16 mouse cellular contexts compared by ENCODE assay signal in genomic region chr6:22014291-22014911, GRCm38 (mm10). TPM values are rescaled to one million over a fixed set of nuclear protein-coding genes. Genes with fewer than 3 reads are reported as not detected.
DNase-seq lines count a peak whose midpoint lies in the region; ATAC-seq and TF ChIP-seq lines count a peak whose summit lies in the region.
"Had no signal": no experiment of that assay in that cellular context is flagged by ENCODE, and none has a peak within 500 bp of the region (broad histone marks: within the 10 kb centered on the region; RNA-seq: fewer than 3 reads in every experiment).

No protein-coding gene starts in this region.

- no peaks in the 10 kb centered on the region for H3K27me3 ChIP-seq in hindbrain, embryonic 12.5 days
- no peaks in the 10 kb centered on the region for H3K27me3 ChIP-seq in hindbrain, embryonic 16.5 days (replicated peaks; ENCODE audit: control insufficient read depth, insufficient read depth, low read length)
- H3K27me3 ChIP-seq in liver, embryonic 12.5 days (replicated peaks) = no peaks in the 10 kb centered on the region
- no peaks in the 10 kb centered on the region for H3K27me3 ChIP-seq in liver, postnatal 0 days (ENCODE audit: insufficient read depth, low read length)
- no peaks in the 10 kb centered on the region for H3K27me3 ChIP-seq in embryonic facial prominence, embryonic 10.5 days (replicated peaks; ENCODE audit: low read depth, poor library complexity, severe bottlenecking)
- no peaks in the 10 kb centered on the region for H3K27me3 ChIP-seq in limb, embryonic 11.5 days (ENCODE audit: control insufficient read depth, insufficient read depth, low read length)
- H3K27me3 ChIP-seq: embryonic facial prominence, embryonic 15.5 days; liver, embryonic 15.5 days had no signal

- H3K9me3 ChIP-seq in hindbrain, embryonic 12.5 days (replicated peaks) = no peaks in the 10 kb centered on the region
- H3K9me3 ChIP-seq in hindbrain, embryonic 16.5 days (ENCODE audit: control insufficient read depth, low read length) = no peaks in the 10 kb centered on the region
- no peaks in the 10 kb centered on the region for H3K9me3 ChIP-seq in liver, embryonic 12.5 days (replicated peaks)
- H3K9me3 ChIP-seq in liver, postnatal 0 days (ENCODE audit: low read length) = no peaks in the 10 kb centered on the region
- no peaks in the 10 kb centered on the region for H3K9me3 ChIP-seq in embryonic facial prominence, embryonic 10.5 days
- no peaks in the 10 kb centered on the region for H3K9me3 ChIP-seq in limb, embryonic 11.5 days (ENCODE audit: control insufficient read depth, low read length)
- H3K9me3 ChIP-seq: embryonic facial prominence, embryonic 15.5 days; liver, embryonic 15.5 days had no signal

- H3K4me3 ChIP-seq in hindbrain, embryonic 12.5 days = no peak overlapping the region
- H3K4me3 ChIP-seq in hindbrain, embryonic 16.5 days (ENCODE audit: low read length) = no peak overlapping the region
- no peak overlapping the region for H3K4me3 ChIP-seq in liver, embryonic 12.5 days
- no peak overlapping the region for H3K4me3 ChIP-seq in liver, postnatal 0 days (ENCODE audit: low read depth, low read length)
- H3K4me3 ChIP-seq in embryonic facial prominence, embryonic 10.5 days = no peak overlapping the region
- no peak overlapping the region for H3K4me3 ChIP-seq in limb, embryonic 11.5 days (ENCODE audit: low read depth, low read length)
- H3K4me3 ChIP-seq: embryonic facial prominence, embryonic 15.5 days; liver, embryonic 15.5 days had no signal

- no peaks in the 10 kb centered on the region for H3K36me3 ChIP-seq in hindbrain, embryonic 12.5 days
- no peaks in the 10 kb centered on the region for H3K36me3 ChIP-seq in hindbrain, embryonic 16.5 days (ENCODE audit: control insufficient read depth, insufficient read depth, low read length)
- H3K36me3 ChIP-seq in liver, embryonic 12.5 days = no peaks in the 10 kb centered on the region
- H3K36me3 ChIP-seq in liver, postnatal 0 days (replicated peaks; ENCODE audit: insufficient read depth, low read length) = no peaks in the 10 kb centered on the region
- peaks cover 26% of the 10 kb centered on the region for H3K36me3 ChIP-seq in embryonic facial prominence, embryonic 10.5 days (replicated peaks)
- H3K36me3 ChIP-seq in limb, embryonic 11.5 days (ENCODE audit: control insufficient read depth, insufficient read depth, low read length) = peaks cover 3% of the 10 kb centered on the region; the same call in 1 of the 2 replicates
- H3K36me3 ChIP-seq: embryonic facial prominence, embryonic 15.5 days; liver, embryonic 15.5 days had no signal

- H3K9ac ChIP-seq in hindbrain, embryonic 12.5 days = no peak overlapping the region
- no peak overlapping the region for H3K9ac ChIP-seq in hindbrain, embryonic 16.5 days (ENCODE audit: low read depth, low read length)
- no peak overlapping the region for H3K9ac ChIP-seq in liver, embryonic 12.5 days
- no peak overlapping the region for H3K9ac ChIP-seq in liver, postnatal 0 days (replicated peaks)
- H3K9ac ChIP-seq in limb, embryonic 11.5 days (ENCODE audit: low read length) = no peak overlapping the region
- H3K9ac ChIP-seq: embryonic facial prominence, embryonic 15.5 days; forebrain, postnatal 0 days; liver, embryonic 15.5 days had no signal

- H3K4me2 ChIP-seq in hindbrain, embryonic 12.5 days (replicated peaks) = no peak overlapping the region
- no peak overlapping the region for H3K4me2 ChIP-seq in hindbrain, embryonic 16.5 days (ENCODE audit: low read length)
- no peak overlapping the region for H3K4me2 ChIP-seq in liver, embryonic 12.5 days
- no peak overlapping the region for H3K4me2 ChIP-seq in liver, postnatal 0 days (ENCODE audit: low read depth, low read length)
- no peak overlapping the region for H3K4me2 ChIP-seq in limb, embryonic 11.5 days (ENCODE audit: low read depth, severe bottlenecking)
- H3K4me2 ChIP-seq: embryonic facial prominence, embryonic 15.5 days; liver, embryonic 15.5 days had no signal

- no peak for TF ChIP-seq CTCF in liver, postnatal 0 days (IDR thresholded peaks at IDR 0.05; ENCODE audit: low read depth)

- H3K4me1 ChIP-seq in hindbrain, embryonic 12.5 days = no peaks in the 10 kb centered on the region
- no peaks in the 10 kb centered on the region for H3K4me1 ChIP-seq in hindbrain, embryonic 16.5 days (ENCODE audit: control insufficient read depth, insufficient read depth, low read depth, low read length)
- H3K4me1 ChIP-seq in liver, embryonic 12.5 days = peaks cover 6% of the 10 kb centered on the region; the same call in 1 of the 2 replicates
- H3K4me1 ChIP-seq in liver, postnatal 0 days (ENCODE audit: insufficient read depth) = peaks cover 13% of the 10 kb centered on the region
- H3K4me1 ChIP-seq in embryonic facial prominence, embryonic 10.5 days = peaks cover 35% of the 10 kb centered on the region
- H3K4me1 ChIP-seq in limb, embryonic 11.5 days (ENCODE audit: control insufficient read depth, insufficient read depth, low read length) = peaks cover 9% of the 10 kb centered on the region; the same call in 1 of the 2 replicates
- H3K4me1 ChIP-seq: liver, embryonic 15.5 days had no signal

- no peak for DNase-seq in liver, postnatal 0 days
- no peak for DNase-seq in embryonic facial prominence, embryonic 10.5 days (ENCODE audit: low spot score)
- DNase-seq in limb, embryonic 11.5 days (ENCODE audit: low spot score) = no peak
- DNase-seq in adrenal gland, postnatal 4 days (ENCODE audit: low spot score in 2 of 2) = no peak
- no peak for DNase-seq in urinary bladder, postnatal 14 days (ENCODE audit: low spot score)
- DNase-seq: adrenal gland, postnatal 25 days; cerebellum, postnatal 36 days; forebrain, postnatal 0 days; gastrocnemius, postnatal 10 days; kidney, adult 18-20 months; thymus, postnatal 14 days had no signal

- peak; percentile 26; the same call in 1 of the 2 replicates for ATAC-seq in hindbrain, embryonic 12.5 days (ENCODE audit: low FRiP score)
- ATAC-seq in hindbrain, embryonic 16.5 days = no peak
- ATAC-seq in liver, embryonic 12.5 days = peak; percentile 30; the same call in 1 of the 2 replicates
- no peak for ATAC-seq in liver, postnatal 0 days
- ATAC-seq in limb, embryonic 11.5 days (ENCODE audit: insufficient number of reproducible peaks, low FRiP score, low TSS enrichment, low read depth) = peak; percentile 36; the same call in 1 of the 2 replicates
- ATAC-seq: forebrain, postnatal 0 days had no signal

- no peak for TF ChIP-seq EP300 in liver, postnatal 0 days (IDR thresholded peaks at IDR 0.05; ENCODE audit: low read depth)

- no peak overlapping the region for H3K27ac ChIP-seq in hindbrain, embryonic 12.5 days
- H3K27ac ChIP-seq in hindbrain, embryonic 16.5 days (ENCODE audit: low read depth, low read length) = no peak overlapping the region
- H3K27ac ChIP-seq in liver, embryonic 12.5 days = no peak overlapping the region
- no peak overlapping the region for H3K27ac ChIP-seq in liver, postnatal 0 days (ENCODE audit: low read depth)
- H3K27ac ChIP-seq in embryonic facial prominence, embryonic 10.5 days (replicated peaks) = peak overlapping the region; percentile 51
- H3K27ac ChIP-seq in limb, embryonic 11.5 days (replicated peaks; ENCODE audit: low read depth, low read length) = no peak overlapping the region
- H3K27ac ChIP-seq: embryonic facial prominence, embryonic 15.5 days; liver, embryonic 15.5 days had no signal

- 95% methylated on average over 6 of the region's 6 CpGs for WGBS in hindbrain, embryonic 12.5 days
- 99% methylated on average over 6 of the region's 6 CpGs for WGBS in hindbrain, embryonic 16.5 days
- 68% methylated on average over 6 of the region's 6 CpGs for WGBS in liver, embryonic 12.5 days (ENCODE audit: insufficient replicate concordance)
- 82% methylated on average over 6 of the region's 6 CpGs for WGBS in liver, postnatal 0 days (ENCODE audit: insufficient replicate concordance)
- WGBS in embryonic facial prominence, embryonic 10.5 days = 91% methylated on average over 6 of the region's 6 CpGs
- WGBS in limb, embryonic 11.5 days = 95% methylated on average over 6 of the region's 6 CpGs

RNA-seq across cellular contexts. Expression of gene Cped1, which starts 28.7 kb away (rescaled TPM):
- 19.1 and 21.1 TPM in 2 replicates for polyA plus RNA-seq in hindbrain, embryonic 12.5 days (2016; fragmentation: Nextera tagmentation; extraction: Ambion mirVana)
- polyA plus RNA-seq in hindbrain, embryonic 16.5 days (2015; fragmentation: Nextera tagmentation; extraction: Ambion mirVana) = 3.1 and 5.2 TPM in 2 replicates
- 3.6 and 4.1 TPM in 2 replicates for polyA plus RNA-seq in liver, embryonic 12.5 days (2016; fragmentation: Nextera tagmentation; extraction: Ambion mirVana)
- polyA plus RNA-seq in liver, postnatal 0 days (2015; fragmentation: Nextera tagmentation; extraction: Ambion mirVana) = 8.2 and 8.9 TPM in 2 replicates
- 34.4 and 39.3 TPM in 2 replicates for polyA plus RNA-seq in embryonic facial prominence, embryonic 10.5 days (2016; fragmentation: Nextera tagmentation; extraction: Ambion mirVana)
- polyA plus RNA-seq in limb, embryonic 11.5 days (2014; fragmentation: Nextera tagmentation; extraction: Ambion mirVana) = 74.8 and 75.0 TPM in 2 replicates
- total RNA-seq in adrenal gland, postnatal 4 days (2021) = 10 to 100 TPM; 25.1 to 29.0 TPM

Comparison
In these comparisons a context has a peak if more than half of its experiments do, and no peak if none do; other contexts are left out.
1. ATAC-seq: peak in hindbrain, embryonic 12.5 days (single experiment), liver, embryonic 12.5 days (single experiment) and limb, embryonic 11.5 days (single experiment); none in hindbrain, embryonic 16.5 days (single experiment) and liver, postnatal 0 days (single experiment).